13 mouse cellular contexts compared by ENCODE assay signal in the genomic region with DNA sequence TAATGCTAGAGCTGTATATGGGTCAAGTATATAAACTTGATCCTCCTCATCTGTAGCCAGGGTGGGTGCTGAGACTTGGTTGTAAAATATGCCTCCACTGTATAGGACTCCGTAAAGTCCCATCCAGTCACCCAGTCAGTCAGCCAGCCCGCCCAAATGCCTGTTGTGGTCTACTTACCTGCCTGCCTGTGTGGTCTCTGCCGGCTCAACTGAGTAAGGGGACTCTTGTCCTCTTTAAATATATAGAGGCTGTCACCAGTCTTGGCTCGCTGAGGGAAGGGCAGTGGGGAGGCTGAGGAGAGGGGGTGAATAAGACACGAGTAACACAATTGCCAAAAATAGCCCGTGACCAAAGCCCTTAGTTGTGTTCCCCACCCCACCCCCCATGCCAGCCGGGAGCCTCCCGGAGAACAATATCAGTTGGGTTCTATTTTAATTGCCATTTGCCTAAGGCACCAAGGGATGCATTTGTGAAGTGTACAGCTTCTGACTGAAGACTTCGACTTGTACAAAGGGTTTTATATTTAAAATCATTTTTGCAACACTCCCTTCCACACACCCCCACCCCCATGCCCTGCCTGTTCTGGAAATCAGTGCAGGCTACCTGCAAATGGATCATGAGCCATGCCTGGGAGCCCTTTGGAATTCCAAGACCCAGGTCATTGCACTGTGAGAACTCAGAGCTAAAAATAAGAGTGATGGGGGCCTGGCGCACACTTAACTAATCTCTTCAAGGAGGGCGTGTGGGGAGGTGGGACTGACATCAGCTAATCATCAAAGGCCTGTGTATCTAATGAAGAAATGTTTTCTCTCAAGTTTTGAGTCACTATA. TPM values are rescaled to one million over a fixed set of nuclear protein-coding genes. Genes with fewer than 3 reads are reported as not detected.
DNase-seq lines count a peak whose midpoint lies in the region; ATAC-seq and TF ChIP-seq lines count a peak whose summit lies in the region.
"Had no signal": no experiment of that assay in that cellular context is flagged by ENCODE, and none has a peak within 500 bp of the region (broad histone marks: within the 10 kb centered on the region; RNA-seq: fewer than 3 reads in every experiment).

Gene Csrp3, minus strand, starts transcription at position 214 of the 831 bp plus-strand sequence.

- intact Hi-C loops in heart, postnatal 10 days (cut with DNase I): no loop called here

- ATAC-seq in stomach, embryonic 16.5 days (ENCODE audit: insufficient read depth, low FRiP score): no peak
- no peak for ATAC-seq in stomach, postnatal 0 days (ENCODE audit: low FRiP score, low TSS enrichment)
- ATAC-seq: forebrain, embryonic 14.5 days; hindbrain, postnatal 0 days had no signal

- DNase-seq in stomach, postnatal 0 days (ENCODE audit: low spot score): no peak
- DNase-seq in heart, adult 11 months: peak; percentile 97
- peak; percentile 82 to 86 for DNase-seq in heart, postnatal 10 days
- DNase-seq in c-Kit-positive CD71-positive TER-119-positive erythroid progenitor cells, embryonic 14.5 days (ENCODE audit: low spot score): no peak
- DNase-seq in spleen, postnatal 14 days (ENCODE audit: low spot score in 2 of 2): no peak
- no peak for DNase-seq in spleen, postnatal 36 days (ENCODE audit: low spot score in 2 of 2)
- DNase-seq: embryo, embryonic 11 days; kidney, postnatal 25 days had no signal

- no peak for TF ChIP-seq CTCF in stomach, postnatal 0 days (IDR thresholded peaks at IDR 0.05; ENCODE audit: low read depth)

- H3K27ac ChIP-seq in stomach, embryonic 16.5 days (ENCODE audit: low read length): no peak within 1 kb of the TSS
- H3K27ac ChIP-seq in stomach, postnatal 0 days (replicated peaks): no peak within 1 kb of the TSS
- H3K27ac ChIP-seq: hindbrain, postnatal 0 days; stomach, embryonic 15.5 days had no signal

- H3K27me3 ChIP-seq in stomach, embryonic 16.5 days (ENCODE audit: control insufficient read depth, insufficient read depth, low read length): no peaks in the 10 kb centered on the region
- H3K27me3 ChIP-seq in stomach, postnatal 0 days (ENCODE audit: control insufficient read depth, insufficient read depth, low read length): no peaks in the 10 kb centered on the region
- H3K27me3 ChIP-seq: stomach, embryonic 15.5 days had no signal

- H3K36me3 ChIP-seq in stomach, embryonic 16.5 days (ENCODE audit: control insufficient read depth, insufficient read depth, low read length): no peaks in the 10 kb centered on the region
- no peaks in the 10 kb centered on the region for H3K36me3 ChIP-seq in stomach, postnatal 0 days (ENCODE audit: control insufficient read depth, insufficient read depth, low read length)
- H3K36me3 ChIP-seq: stomach, embryonic 15.5 days had no signal

- WGBS in stomach, embryonic 16.5 days: 67% methylated on average over 11 of the region's 11 CpGs
- WGBS in stomach, postnatal 0 days: 67% methylated on average over 11 of the region's 11 CpGs

- H3K9ac ChIP-seq in stomach, embryonic 16.5 days (ENCODE audit: low read length): no peak within 1 kb of the TSS
- no peak within 1 kb of the TSS for H3K9ac ChIP-seq in stomach, postnatal 0 days (ENCODE audit: low read length)
- H3K9ac ChIP-seq: stomach, embryonic 15.5 days had no signal

- H3K4me1 ChIP-seq in stomach, embryonic 16.5 days (ENCODE audit: control insufficient read depth, insufficient read depth, low read length): no peaks in the 10 kb centered on the region
- no peaks in the 10 kb centered on the region for H3K4me1 ChIP-seq in stomach, postnatal 0 days (replicated peaks; ENCODE audit: control insufficient read depth, insufficient read depth)
- H3K4me1 ChIP-seq: stomach, embryonic 15.5 days had no signal

- H3K4me2 ChIP-seq in stomach, embryonic 16.5 days (ENCODE audit: low read depth, low read length): no peak within 1 kb of the TSS
- H3K4me2 ChIP-seq in stomach, postnatal 0 days (replicated peaks; ENCODE audit: low read depth): no peak within 1 kb of the TSS
- H3K4me2 ChIP-seq: stomach, embryonic 15.5 days had no signal

- H3K9me3 ChIP-seq in stomach, embryonic 16.5 days (replicated peaks; ENCODE audit: control insufficient read depth, low read length): no peaks in the 10 kb centered on the region
- no peaks in the 10 kb centered on the region for H3K9me3 ChIP-seq in stomach, postnatal 0 days (ENCODE audit: control insufficient read depth, low read length)
- H3K9me3 ChIP-seq: stomach, embryonic 15.5 days had no signal

- no peak within 1 kb of the TSS for H3K4me3 ChIP-seq in stomach, embryonic 16.5 days (replicated peaks; ENCODE audit: low read length)
- no peak within 1 kb of the TSS for H3K4me3 ChIP-seq in stomach, postnatal 0 days (ENCODE audit: low read depth, low read length)
- H3K4me3 ChIP-seq: stomach, embryonic 15.5 days had no signal

- TF ChIP-seq EP300 in stomach, postnatal 0 days (optimal IDR thresholded peaks at IDR 0.05): no peak

RNA-seq across cellular contexts. Expression of gene Csrp3, which starts in this region (rescaled TPM):
- polyA plus RNA-seq in stomach, embryonic 16.5 days (2015; fragmentation: Nextera tagmentation; extraction: Ambion mirVana): 1.7 and 35.0 TPM in 2 replicates
- polyA plus RNA-seq in stomach, postnatal 0 days (2015; fragmentation: Nextera tagmentation; extraction: Ambion mirVana): 0.22 and 0.73 TPM in 2 replicates
- total RNA-seq in heart, postnatal 10 days (2021): 1,000 to 10,000 TPM; 1,601 to 1,720 TPM
- total RNA-seq: hindbrain, postnatal 0 days; left cerebral cortex, postnatal 10 days had no signal
- polyA plus RNA-seq: forebrain, embryonic 14.5 days; hindbrain, postnatal 0 days had no signal

Comparison
In these comparisons a context has a peak if more than half of its experiments do, and no peak if none do; other contexts are left out.
1. DNase-seq: peak in heart, adult 11 months (single experiment) and heart, postnatal 10 days (2 of 2); none in stomach, postnatal 0 days (single experiment), c-Kit-positive CD71-positive TER-119-positive erythroid progenitor cells, embryonic 14.5 days (single experiment), spleen, postnatal 14 days (0 of 2) and spleen, postnatal 36 days (0 of 2).